ENCODE assay signal across 12 mouse cellular contexts in genomic region chr5:82007955-82008354, GRCm38 (mm10).
"Had no signal": no experiment of that assay in that cellular context is flagged by ENCODE, and none has a peak within 500 bp of the region (broad histone marks: within the 10 kb centered on the region; RNA-seq: fewer than 3 reads in every experiment).

No protein-coding gene starts in this region.

- DNase-seq: retina, postnatal 1 day; right cerebral cortex, adult 18-20 months; right cerebral cortex, postnatal 14 days; right cerebral cortex, postnatal 25 days; right cerebral cortex, postnatal 4 days; spleen, adult 18-20 months; thymus, adult 18-20 months; thymus, adult 2 months; thymus, postnatal 14 days; thymus, postnatal 25 days; thymus, postnatal 36 days; thymus, postnatal 4 days had no signal
